Mouse (Mus musculus) lung, adult 2 months (tissue): ENCODE data around the gene Calm5.
"Not testable (repeated sequence)": the region's sequence is repeated elsewhere in the genome, so short reads cannot be mapped to it uniquely, and the experiment has no call there.

Source experiments
- CTCF ChIP-seq: fragments of 200-500 bp; IDR thresholded peaks from 2 replicates; pipeline ENCODE4 v1.5.1; 2011; ENCODE audit warnings: mild to moderate bottlenecking, low read length, control low read depth; ENCODE audit not compliant: insufficient read depth
- POLR2A ChIP-seq: fragments of 200-500 bp; IDR thresholded peaks from 2 replicates; pipeline ENCODE4 v1.6.1; 2011; ENCODE audit warnings: low read depth, mild to moderate bottlenecking, control low read depth, low read length, borderline replicate concordance; ENCODE audit errors: extremely low read depth

- TF ChIP-seq CTCF, POLR2A: not testable (repeated sequence)
These were observed 44.2 kb downstream of the Calm5 start for GRCm38 (mm10) chr13:3898202-3898601.
